Mouse (Mus musculus): ENCODE measurements around the gene Prss38. TPM values are rescaled to one million over a fixed set of nuclear protein-coding genes. Genes with fewer than 3 reads are reported as not detected.

The Prss38 gene
- total and polyA plus RNA-seq, 3 experiments, result not detected

GRCm38 (mm10) chr11:59336381-59336780 lies 39.1 kb downstream of the Prss38 start:
- no peaks in the 10 kb centered on the region for H3K36me3 ChIP-seq (ENCODE audit: control insufficient read depth, insufficient read depth, low read length)
- H3K27me3 ChIP-seq (ENCODE audit: control insufficient read depth, insufficient read depth, low read length), result no peaks in the 10 kb centered on the region
- no peaks in the 10 kb centered on the region for H3K79me2 ChIP-seq (replicated peaks; ENCODE audit: control insufficient read depth, insufficient read depth, low read length)
- peaks cover 1% of the 10 kb centered on the region; the same call in 1 of the 2 replicates for H3K4me1 ChIP-seq (ENCODE audit: control insufficient read depth, insufficient read depth, low read length)
- DNase-seq, result no peak
- WGBS, result 11% methylated on average over 1 of the region's 1 CpGs
- TF ChIP-seq EP300 (IDR thresholded peaks at IDR 0.05; ENCODE audit: insufficient read depth, low read depth, low read length), result no peak
- TF ChIP-seq POLR2A (IDR thresholded peaks at IDR 0.05; ENCODE audit: insufficient read depth, low read depth, low read length), result no peak
- TF ChIP-seq CTCF (IDR thresholded peaks at IDR 0.05), result no peak
- no peak overlapping the region for H3K9ac ChIP-seq (ENCODE audit: low read depth, low read length)
- H3K4me3 ChIP-seq, result no peak overlapping the region
- no peak overlapping the region for H3K27ac ChIP-seq
- intact Hi-C loops (cut with DNase I), result no loop called here

GRCm38 (mm10) chr11:59335942-59336341 lies 39.5 kb downstream of the Prss38 start:
- Histone ChIP-seq H3K27me3 (ENCODE audit: control insufficient read depth, insufficient read depth, low read length) (no peaks in the 10 kb centered on the region), H3K4me1 (ENCODE audit: control insufficient read depth, insufficient read depth, low read length) (peaks cover 1% of the 10 kb centered on the region; the same call in 1 of the 2 replicates), H3K9ac (ENCODE audit: low read depth, low read length) (no peak overlapping the region), H3K36me3 (ENCODE audit: control insufficient read depth, insufficient read depth, low read length) (no peaks in the 10 kb centered on the region), H3K79me2 (replicated peaks; ENCODE audit: control insufficient read depth, insufficient read depth, low read length) (no peaks in the 10 kb centered on the region), H3K27ac (no peak overlapping the region), H3K4me3 (no peak overlapping the region)
- 43% methylated on average over 2 of the region's 2 CpGs for WGBS
- DNase-seq, result no peak
- TF ChIP-seq EP300 (IDR thresholded peaks at IDR 0.05; ENCODE audit: insufficient read depth, low read depth, low read length) (no peak), CTCF (IDR thresholded peaks at IDR 0.05) (peak; percentile 33)
- intact Hi-C loops (cut with DNase I), result no loop called here

- H3K4me3 ChIP-seq, result no peak overlapping the region
- H3K27me3 ChIP-seq (ENCODE audit: control insufficient read depth, insufficient read depth, low read length), result no peaks in the 10 kb centered on the region
- 64% methylated on average over 4 of the region's 4 CpGs for WGBS
- intact Hi-C loops (cut with DNase I), result no loop called here
- peak in 1 of 2 experiments; percentile 43 for DNase-seq
- no peak overlapping the region for H3K27ac ChIP-seq
- H3K36me3 ChIP-seq (ENCODE audit: control insufficient read depth, insufficient read depth, low read length), result no peaks in the 10 kb centered on the region
- H3K79me2 ChIP-seq (replicated peaks; ENCODE audit: control insufficient read depth, insufficient read depth, low read length), result no peaks in the 10 kb centered on the region
- H3K4me1 ChIP-seq (ENCODE audit: control insufficient read depth, insufficient read depth, low read length), result peaks cover 1% of the 10 kb centered on the region; the same call in 1 of the 2 replicates
- TF ChIP-seq POLR2A (IDR thresholded peaks at IDR 0.05; ENCODE audit: insufficient read depth, low read depth, low read length) (no peak), EP300 (IDR thresholded peaks at IDR 0.05; ENCODE audit: insufficient read depth, low read depth, low read length) (no peak), CTCF (IDR thresholded peaks at IDR 0.05) (no peak)
- H3K9ac ChIP-seq (ENCODE audit: low read depth, low read length), result no peak overlapping the region
Measured at GRCm38 (mm10) chr11:59335150-59335549, 40.3 kb downstream of the Prss38 start.

GRCm38 (mm10) chr11:59332938-59333337 lies 42.5 kb downstream of the Prss38 start:
- no peak overlapping the region for H3K4me3 ChIP-seq
- 69% methylated on average over 9 of the region's 9 CpGs for WGBS
- no peak for TF ChIP-seq EP300 (IDR thresholded peaks at IDR 0.05; ENCODE audit: insufficient read depth, low read depth, low read length)
- no peak for TF ChIP-seq CTCF (IDR thresholded peaks at IDR 0.05)
- TF ChIP-seq POLR2A (IDR thresholded peaks at IDR 0.05; ENCODE audit: insufficient read depth, low read depth, low read length), result no peak
- no peak overlapping the region for H3K9ac ChIP-seq (ENCODE audit: low read depth, low read length)
- H3K4me1 ChIP-seq (ENCODE audit: control insufficient read depth, insufficient read depth, low read length), result no peaks in the 10 kb centered on the region
- H3K79me2 ChIP-seq (replicated peaks; ENCODE audit: control insufficient read depth, insufficient read depth, low read length), result no peaks in the 10 kb centered on the region
- H3K27me3 ChIP-seq (ENCODE audit: control insufficient read depth, insufficient read depth, low read length), result no peaks in the 10 kb centered on the region
- no peak for DNase-seq
- intact Hi-C loops (cut with DNase I), result no loop called here
- H3K27ac ChIP-seq, result no peak overlapping the region
- no peaks in the 10 kb centered on the region for H3K36me3 ChIP-seq (ENCODE audit: control insufficient read depth, insufficient read depth, low read length)

GRCm38 (mm10) chr11:59331167-59331869 lies 44.1 kb downstream of the Prss38 start:
- no peaks in the 10 kb centered on the region for H3K36me3 ChIP-seq (ENCODE audit: control insufficient read depth, insufficient read depth, low read length)
- H3K4me1 ChIP-seq (ENCODE audit: control insufficient read depth, insufficient read depth, low read length), result no peaks in the 10 kb centered on the region
- intact Hi-C loops (cut with DNase I), result loop anchor here (2.0 kb wide), 1 partner anchor 23 kb away; no protein-coding TSS in a partner anchor
- TF ChIP-seq EP300 (IDR thresholded peaks at IDR 0.05; ENCODE audit: insufficient read depth, low read depth, low read length) (no peak), POLR2A (IDR thresholded peaks at IDR 0.05; ENCODE audit: insufficient read depth, low read depth, low read length) (no peak), CTCF (IDR thresholded peaks at IDR 0.05) (no peak)
- WGBS, result 85% methylated on average over 16 of the region's 16 CpGs
- no peaks in the 10 kb centered on the region for H3K27me3 ChIP-seq (ENCODE audit: control insufficient read depth, insufficient read depth, low read length)
- H3K9ac ChIP-seq (ENCODE audit: low read depth, low read length), result no peak overlapping the region
- H3K79me2 ChIP-seq (replicated peaks; ENCODE audit: control insufficient read depth, insufficient read depth, low read length), result no peaks in the 10 kb centered on the region
- H3K27ac ChIP-seq, result no peak overlapping the region
- no peak overlapping the region for H3K4me3 ChIP-seq
- DNase-seq, result no peak

GRCm38 (mm10) chr11:59330560-59330959 lies 44.9 kb downstream of the Prss38 start:
- no peak for TF ChIP-seq POLR2A (IDR thresholded peaks at IDR 0.05; ENCODE audit: insufficient read depth, low read depth, low read length)
- peak; percentile 81 for TF ChIP-seq CTCF (IDR thresholded peaks at IDR 0.05)
- no peak for TF ChIP-seq EP300 (IDR thresholded peaks at IDR 0.05; ENCODE audit: insufficient read depth, low read depth, low read length)
- peak; percentile 55 to 74 for DNase-seq
- no peaks in the 10 kb centered on the region for H3K36me3 ChIP-seq (ENCODE audit: control insufficient read depth, insufficient read depth, low read length)
- H3K27me3 ChIP-seq (ENCODE audit: control insufficient read depth, insufficient read depth, low read length), result no peaks in the 10 kb centered on the region
- intact Hi-C loops (cut with DNase I), result loop anchor here (2.0 kb wide), 1 partner anchor 22 kb away; no protein-coding TSS in a partner anchor
- no peak overlapping the region for H3K9ac ChIP-seq (ENCODE audit: low read depth, low read length)
- H3K4me3 ChIP-seq, result no peak overlapping the region
- no peaks in the 10 kb centered on the region for H3K79me2 ChIP-seq (replicated peaks; ENCODE audit: control insufficient read depth, insufficient read depth, low read length)
- H3K27ac ChIP-seq, result no peak overlapping the region
- no peaks in the 10 kb centered on the region for H3K4me1 ChIP-seq (ENCODE audit: control insufficient read depth, insufficient read depth, low read length)
- 46% methylated on average over 5 of the region's 5 CpGs for WGBS
